Mouse (Mus musculus): ENCODE results near the gene Rer1. TPM values are rescaled to one million over a fixed set of nuclear protein-coding genes. Genes with fewer than 3 reads are reported as not detected.

Gene Rer1
- total RNA-seq, 2 experiments from 2014 or later: 53.0 to 58.0 TPM

GRCm38 (mm10) chr4:155033115-155033514 is 53.1 kb downstream of the Rer1 start:
- no peak for DNase-seq (ENCODE audit: low spot score)

- no peak for DNase-seq (ENCODE audit: low spot score)
Measured at GRCm38 (mm10) chr4:155024170-155025010, 61.8 kb downstream of the Rer1 start.

Other genes starting within 250 kb of the Rer1 start
- under 1 TPM in 1 of 2 experiments, not detected in 1; 0.14 TPM for gene Ttc34, start 248.9 kb downstream of the Rer1 start, total RNA-seq (2021)
- gene Mmel1, start 216.8 kb downstream of the Rer1 start, total RNA-seq (2021): not detected
- gene Fam213b, start 187.2 kb downstream of the Rer1 start, total RNA-seq (2021): 10 to 100 TPM; 69.5 to 73.0 TPM
- gene Tnfrsf14, start 157.8 kb downstream of the Rer1 start, total RNA-seq (2021): 1 to 10 TPM; 1.3 to 1.9 TPM
- gene Hes5, start 125.5 kb downstream of the Rer1 start, total RNA-seq (2021): not detected
- gene Pank4, start 122.3 kb downstream of the Rer1 start, total RNA-seq (2021): 10 to 100 TPM; 31.9 to 35.6 TPM
- gene Plch2, start 29.6 kb downstream of the Rer1 start, total RNA-seq (2021): under 1 TPM; 0.09 TPM
- gene Pex10, start 19.4 kb downstream of the Rer1 start, total RNA-seq (2021): 10 to 100 TPM; 11.2 to 12.6 TPM
- 1 to 10 TPM in 1 of 2 experiments, under 1 TPM in 1; 1.00 to 1.9 TPM for gene Morn1, start 195 bp upstream of the Rer1 start, total RNA-seq (2021)
- 10 to 100 TPM; 28.3 to 31.3 TPM for gene Ski, start 136.2 kb upstream of the Rer1 start, total RNA-seq (2021)
- 1 to 10 TPM; 5.2 to 6.6 TPM for gene Faap20, start 163.4 kb upstream of the Rer1 start, total RNA-seq (2021)

Data from gastrocnemius, adult 18-20 months (tissue).